Mouse (Mus musculus) heart, postnatal 0 days (tissue): ENCODE data around the gene Tmem54.

Source experiments
- CTCF ChIP-seq: IDR thresholded peaks from 2 replicates; pipeline ENCODE4 v1.5.1; 2016; ENCODE audit warnings: antibody characterized with exemption, control low read depth, low read depth
- EP300 ChIP-seq: IDR thresholded peaks from 2 replicates; pipeline ENCODE4 v1.6.1; 2016; ENCODE audit warnings: antibody characterized with exemption, low read depth

- peak; percentile 84 for TF ChIP-seq CTCF
- TF ChIP-seq EP300: no peak
Observed at GRCm38 (mm10) chr4:129134799-129135585, 29.6 kb downstream of the Tmem54 start.
